Mouse (Mus musculus): Measurements from ENCODE around the gene Rptor.

GRCm38 (mm10) chr11:119692196-119692910 is 89.6 kb downstream of the Rptor start:
- TF ChIP-seq CTCF (IDR thresholded peaks at IDR 0.05; ENCODE audit: borderline replicate concordance, extremely low read depth, insufficient read depth, insufficient read length) (no peak), POLR2A (IDR thresholded peaks at IDR 0.05; ENCODE audit: borderline replicate concordance, extremely low read depth, insufficient read depth, insufficient read length, poor library complexity, severe bottlenecking) (no peak)
